Mouse (Mus musculus) c-Kit-negative CD71-positive TER-119-positive erythroid progenitor cells, embryonic 14.5 days (primary cell): ENCODE measurements at regions not wholly inside any gene's neighbourhood (a gene's known extent, or its start where the extent isn't known, plus 50 kb on each side); places are given as distances from the start of the nearest gene placed in this dataset.

Experiments
- DNase-seq: peaks from one replicate; pipeline ENCODE4 v3.0.0-alpha.2; 2013; ENCODE audit warnings: low read depth, low spot score

GRCm38 (mm10) chr13:31330731-31331130, 225.2 kb upstream of the Foxq1 start:
- no peak for DNase-seq

DNA sequence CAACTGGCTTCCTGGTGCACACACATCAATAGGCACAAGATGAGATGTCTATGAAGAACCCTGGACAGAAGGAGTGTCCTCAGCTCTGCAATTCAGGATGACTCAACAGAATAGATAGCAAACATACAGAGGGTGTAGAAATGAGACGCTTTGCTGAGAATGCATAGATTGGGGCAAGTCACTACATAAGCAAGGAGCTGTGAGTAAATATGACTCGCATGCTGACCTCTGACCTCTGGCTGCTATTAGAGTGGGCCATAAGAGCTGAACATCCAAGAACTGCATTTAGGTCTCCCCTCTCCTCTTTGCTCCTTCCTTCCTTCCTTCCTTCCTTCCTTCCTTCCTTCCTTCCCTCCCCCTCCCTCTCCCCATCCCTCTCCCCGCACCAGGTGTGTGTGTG, 221.0 kb upstream of the Foxq1 start:
- no peak for DNase-seq

- DNase-seq, result no peak
Observed at GRCm38 (mm10) chr13:31337631-31338030, 218.3 kb upstream of the Foxq1 start.

GRCm38 (mm10) chr13:31339386-31339785, 216.5 kb upstream of the Foxq1 start:
- DNase-seq, result no peak

DNA sequence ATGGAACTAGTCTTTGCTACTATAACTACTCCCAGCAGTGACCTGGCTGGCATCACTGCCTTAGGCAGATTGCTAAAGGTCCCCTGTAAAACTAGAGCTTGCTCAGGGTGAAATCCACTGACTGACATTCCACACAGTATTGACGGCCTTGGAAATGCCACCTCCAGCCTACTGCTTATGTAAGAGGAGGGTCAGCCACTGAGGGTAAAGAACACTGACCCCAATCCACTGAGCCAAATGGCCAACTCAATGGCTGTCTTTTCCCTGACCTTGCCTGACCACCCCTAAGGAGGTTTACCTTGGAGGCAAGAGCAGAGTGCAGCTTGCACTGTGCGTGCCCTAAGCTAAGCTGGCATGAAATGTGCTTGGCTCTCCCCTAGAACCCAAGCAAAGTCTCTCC, 216.0 kb upstream of the Foxq1 start:
- DNase-seq, result no peak

- DNase-seq, result no peak
Observed at GRCm38 (mm10) chr13:31340363-31340948, 215.5 kb upstream of the Foxq1 start.

GRCm38 (mm10) chr13:31341282-31342100, 214.4 kb upstream of the Foxq1 start:
- DNase-seq, result no peak

DNA sequence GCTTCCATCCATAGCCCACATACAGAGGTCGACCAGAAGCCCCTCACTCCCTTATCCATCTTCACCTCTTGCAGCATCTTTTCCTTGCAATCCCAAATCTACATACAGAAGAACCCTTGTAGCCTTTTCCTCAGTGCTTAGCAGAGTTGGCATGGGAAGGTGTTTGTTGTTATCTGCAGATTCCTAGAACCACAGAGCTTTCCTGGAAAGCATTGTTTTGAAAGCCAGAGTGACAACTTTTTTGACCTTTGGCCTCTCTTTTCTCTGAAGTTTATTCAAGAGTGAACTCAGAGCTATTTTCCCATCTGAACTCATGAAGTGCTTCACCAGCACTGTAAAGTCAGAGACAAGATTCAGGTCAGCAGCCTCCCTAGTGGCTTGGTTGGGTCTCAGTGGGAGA, 209.7 kb upstream of the Foxq1 start:
- no peak for DNase-seq

GRCm38 (mm10) chr13:31347000-31347399, 208.9 kb upstream of the Foxq1 start:
- no peak for DNase-seq

GRCm38 (mm10) chr13:31349671-31350070, 206.3 kb upstream of the Foxq1 start:
- no peak for DNase-seq

- no peak for DNase-seq
Observed at GRCm38 (mm10) chr13:31351481-31351880, 204.5 kb upstream of the Foxq1 start.

DNA sequence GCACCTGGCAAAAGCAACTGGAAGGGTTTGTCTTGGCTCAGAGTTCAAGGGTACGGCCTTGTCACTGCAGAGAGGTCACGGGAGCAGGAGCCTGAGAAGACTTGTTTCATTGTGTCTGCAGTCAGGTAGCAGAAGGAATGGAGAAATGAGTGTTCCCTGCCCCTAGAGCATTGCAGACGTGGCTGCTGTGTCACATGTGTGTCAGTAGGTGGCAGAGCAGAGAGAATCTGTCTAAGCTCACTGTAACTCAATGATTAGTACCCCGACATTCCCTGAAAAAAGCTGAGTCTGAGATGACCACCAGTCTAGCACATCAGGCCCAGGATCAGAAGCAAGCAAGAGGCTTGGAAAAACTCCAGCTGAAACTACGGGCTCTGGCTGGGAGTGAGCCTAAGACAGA, 203.1 kb upstream of the Foxq1 start:
- no peak for DNase-seq

DNA sequence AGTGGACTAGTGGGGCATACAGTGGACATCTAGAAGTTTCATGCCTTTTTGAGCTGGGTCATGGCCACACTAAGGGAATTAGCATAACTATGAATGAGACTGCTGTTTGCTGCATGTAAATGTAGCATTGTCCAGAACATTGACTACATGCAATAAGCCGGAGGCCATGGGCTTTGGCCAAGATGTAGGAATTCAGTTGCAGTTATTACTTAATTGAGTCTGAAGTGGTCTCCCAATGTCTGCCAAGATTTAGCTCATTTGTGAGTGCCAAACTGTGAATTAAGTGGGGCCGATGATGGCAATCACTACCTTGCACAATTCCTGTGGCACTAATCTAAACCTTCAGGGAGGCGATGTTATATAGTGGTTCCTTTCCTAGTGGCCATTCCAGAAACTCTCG, 196.6 kb upstream of the Foxq1 start:
- DNase-seq, result no peak

DNA sequence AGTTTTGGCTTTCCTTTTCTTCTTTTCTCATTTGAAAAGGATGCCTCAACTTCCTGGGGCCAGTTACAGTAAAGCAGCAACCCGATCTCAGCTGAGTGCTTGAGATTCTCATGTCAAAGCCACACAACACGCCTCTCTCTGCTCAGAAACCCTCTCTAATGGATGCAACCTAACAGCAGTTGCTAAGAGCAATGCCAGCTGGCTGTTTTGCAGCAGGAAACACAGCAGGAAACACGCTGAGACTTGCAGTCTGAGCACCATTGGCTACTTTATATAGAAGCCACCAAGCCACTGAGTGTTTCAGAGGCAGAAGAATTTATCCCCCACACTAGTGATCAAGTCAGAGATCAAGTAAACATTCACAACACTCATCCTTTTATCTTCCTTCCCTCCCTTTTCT, 193.5 kb upstream of the Foxq1 start:
- no peak for DNase-seq

- DNase-seq, result no peak
Observed at GRCm38 (mm10) chr13:31364369-31364768, 191.6 kb upstream of the Foxq1 start.

- DNase-seq, result no peak
Observed at GRCm38 (mm10) chr13:31367226-31367625, 188.7 kb upstream of the Foxq1 start.

DNA sequence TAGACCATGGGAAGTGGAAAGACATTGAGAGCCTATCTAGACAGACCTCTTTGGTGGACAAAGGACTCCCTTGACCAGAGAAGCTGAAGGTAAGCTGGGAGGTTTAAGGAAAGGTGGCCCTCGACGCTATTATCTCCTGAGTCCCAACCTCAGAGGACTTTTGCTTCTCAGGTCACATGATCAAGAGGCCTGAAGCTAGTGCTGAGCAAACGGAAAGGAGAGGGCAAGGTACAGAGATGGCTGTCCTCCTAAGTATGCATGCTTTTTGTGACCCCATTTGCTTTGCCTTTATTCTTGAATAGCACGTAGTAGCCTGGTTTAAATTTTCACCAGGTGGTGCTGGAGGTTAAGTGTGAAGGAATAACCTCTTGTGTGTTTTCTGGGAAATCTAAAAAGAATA, 186.8 kb upstream of the Foxq1 start:
- DNase-seq, result no peak

DNA sequence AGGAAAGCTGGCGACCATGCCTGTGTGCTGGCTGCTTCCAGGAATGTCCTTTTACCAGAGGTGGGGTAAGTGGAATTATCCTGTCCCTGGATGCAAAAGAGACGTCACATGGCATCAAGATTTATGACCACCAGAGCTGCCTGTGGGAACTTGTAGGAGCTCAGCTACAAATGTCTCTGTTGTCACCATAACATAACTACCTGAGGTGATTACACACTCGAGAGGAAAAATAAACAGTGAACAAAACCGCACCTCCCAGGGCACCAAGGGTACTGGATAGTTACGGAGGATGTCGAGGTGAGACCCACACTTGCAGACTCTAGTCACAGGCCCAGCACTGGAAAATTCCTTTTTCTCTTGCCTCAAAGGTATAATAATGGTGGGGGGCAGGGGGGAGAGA, 185.1 kb upstream of the Foxq1 start:
- no peak for DNase-seq

- no peak for DNase-seq
Observed at GRCm38 (mm10) chr13:31374006-31374405, 181.9 kb upstream of the Foxq1 start.

DNA sequence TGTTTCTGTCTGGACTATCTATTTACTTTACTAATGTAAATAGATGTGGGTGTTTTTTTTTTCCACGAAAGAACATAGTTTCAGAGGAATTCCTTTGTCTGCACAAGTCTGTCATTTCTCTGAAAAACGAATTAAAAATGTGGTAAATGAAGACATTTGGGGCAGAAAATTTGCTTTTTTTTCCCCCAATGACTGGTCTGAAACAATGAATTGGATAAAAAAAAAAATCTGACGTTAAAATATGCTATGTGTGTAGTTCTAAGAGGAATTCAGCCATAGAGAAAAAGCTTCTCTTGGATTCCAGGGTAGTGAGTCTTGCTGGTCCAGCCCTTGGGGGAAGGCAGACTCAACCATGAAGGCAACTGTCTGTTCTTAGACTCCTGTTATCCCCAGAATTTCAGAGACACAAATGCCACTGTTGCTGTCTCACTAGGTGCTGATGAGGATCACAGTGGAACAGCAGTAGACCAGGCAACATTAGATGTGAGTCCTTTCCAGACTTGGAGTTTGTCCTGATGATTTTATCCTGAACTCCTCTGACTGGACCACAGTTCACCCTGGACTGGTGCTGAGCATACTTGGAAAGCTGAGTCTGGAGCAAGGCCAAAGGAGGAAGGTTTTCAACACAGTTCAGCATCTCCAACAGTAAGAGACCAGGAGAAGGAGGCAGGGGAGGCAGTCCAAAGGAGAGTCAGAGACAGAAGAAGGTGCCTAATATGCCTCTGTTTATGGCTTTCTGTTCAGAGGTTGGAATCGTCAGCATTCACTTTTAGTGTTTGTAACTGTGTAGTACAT, 162.3 kb upstream of the Foxq1 start:
- DNase-seq, result no peak

- no peak for DNase-seq
Observed at GRCm38 (mm10) chr13:31396216-31396910, 159.6 kb upstream of the Foxq1 start.

DNA sequence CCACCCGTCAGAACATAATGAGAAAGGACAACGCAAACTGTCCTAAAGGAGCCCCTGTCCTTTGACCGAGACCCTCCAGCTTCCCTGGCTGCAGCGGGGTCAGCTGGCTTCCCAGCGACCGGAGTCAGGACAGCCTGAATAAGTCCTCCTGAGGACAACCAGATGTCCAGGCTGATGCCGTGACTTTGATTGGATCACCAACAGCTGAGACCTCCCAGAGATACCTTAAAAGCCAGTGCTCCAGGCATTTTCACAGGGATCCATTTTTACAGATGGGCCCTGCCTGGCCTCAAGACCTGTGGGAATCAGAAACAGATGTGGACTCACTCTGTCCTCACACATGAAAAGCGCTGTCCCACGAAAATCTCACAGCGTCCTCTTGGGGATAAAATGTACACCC, 158.7 kb upstream of the Foxq1 start:
- DNase-seq, result no peak
